Mouse (Mus musculus) kidney, embryonic 14.5 days (tissue): ENCODE data around the gene Acer2. TPM values are rescaled to one million over a fixed set of nuclear protein-coding genes. Genes with fewer than 3 reads are reported as not detected.
"Not testable (repeated sequence)": the region's sequence is repeated elsewhere in the genome, so short reads cannot be mapped to it uniquely, and the experiment has no call there.

Experiments used
- ATAC-seq: fragments of 200-750 bp; cut with Nextera tagmentation; 2 replicates; pipeline ENCODE4 v1.8.0; 2017; ENCODE audit warnings: moderate number of reproducible peaks, mild to moderate bottlenecking, moderate TSS enrichment, moderate library complexity; ENCODE audit not compliant: low FRiP score, low TSS enrichment
- H3K27ac ChIP-seq: fragments of 300-500 bp; sonication (generic); 2 replicates; pipeline ENCODE4 v1.5.1; 2014; ENCODE audit warnings: low read depth, mild to moderate bottlenecking, low read length, moderate library complexity, mixed read lengths
- H3K27me3 ChIP-seq: fragments of 300-500 bp; sonication (generic); 2 replicates; pipeline ENCODE4 v1.6.1; 2014; ENCODE audit warnings: mild to moderate bottlenecking, low read length; ENCODE audit not compliant: control insufficient read depth, insufficient read depth
- H3K36me3 ChIP-seq: fragments of 300-500 bp; sonication (generic); 2 replicates; pipeline ENCODE4 v1.6.1; 2014; ENCODE audit warnings: low read length, mixed read lengths; ENCODE audit not compliant: control insufficient read depth, insufficient read depth
- H3K4me1 ChIP-seq: fragments of 300-500 bp; sonication (generic); 2 replicates; pipeline ENCODE4 v1.6.1; 2014; ENCODE audit warnings: low read length, mixed read lengths; ENCODE audit not compliant: control insufficient read depth, insufficient read depth
- H3K4me2 ChIP-seq: fragments of 300-500 bp; sonication (generic); replicated peaks from 2 replicates; pipeline ENCODE4 v1.6.1; 2014; ENCODE audit warnings: low read depth, mild to moderate bottlenecking, low read length
- H3K4me3 ChIP-seq: fragments of 300-500 bp; sonication (generic); 2 replicates; pipeline ENCODE4 v1.5.1; 2014; ENCODE audit warnings: mild to moderate bottlenecking, low read length
- H3K9ac ChIP-seq: fragments of 300-500 bp; sonication (generic); 2 replicates; pipeline ENCODE4 v1.6.1; 2014; ENCODE audit warnings: low read depth, mild to moderate bottlenecking, low read length, moderate library complexity
- H3K9me3 ChIP-seq: fragments of 300-500 bp; sonication (generic); 2 replicates; pipeline ENCODE4 v1.6.1; 2016; ENCODE audit warnings: low read length; ENCODE audit not compliant: control insufficient read depth
- WGBS: fragments of 180-500 bp; shearing (Covaris S2); extraction: QIAGEN DNeasy Blood & Tissue Kit; methylation state at CpG from one replicate; pipeline ENCODE4 v1.1.7; 2014; 5-methylcytosine and 5-hydroxymethylcytosine counted together
- polyA plus RNA-seq: library from polyadenylated mRNA; unstranded; fragments of >200 nt; fragmentation: Nextera tagmentation; extraction: Ambion mirVana; gene quantifications from 2 replicates; pipeline ENCODE4 v1.2.1, GENCODE M21; 2014

Acer2 gene
- 35.9 and 38.5 TPM in 2 replicates for polyA plus RNA-seq

DNA sequence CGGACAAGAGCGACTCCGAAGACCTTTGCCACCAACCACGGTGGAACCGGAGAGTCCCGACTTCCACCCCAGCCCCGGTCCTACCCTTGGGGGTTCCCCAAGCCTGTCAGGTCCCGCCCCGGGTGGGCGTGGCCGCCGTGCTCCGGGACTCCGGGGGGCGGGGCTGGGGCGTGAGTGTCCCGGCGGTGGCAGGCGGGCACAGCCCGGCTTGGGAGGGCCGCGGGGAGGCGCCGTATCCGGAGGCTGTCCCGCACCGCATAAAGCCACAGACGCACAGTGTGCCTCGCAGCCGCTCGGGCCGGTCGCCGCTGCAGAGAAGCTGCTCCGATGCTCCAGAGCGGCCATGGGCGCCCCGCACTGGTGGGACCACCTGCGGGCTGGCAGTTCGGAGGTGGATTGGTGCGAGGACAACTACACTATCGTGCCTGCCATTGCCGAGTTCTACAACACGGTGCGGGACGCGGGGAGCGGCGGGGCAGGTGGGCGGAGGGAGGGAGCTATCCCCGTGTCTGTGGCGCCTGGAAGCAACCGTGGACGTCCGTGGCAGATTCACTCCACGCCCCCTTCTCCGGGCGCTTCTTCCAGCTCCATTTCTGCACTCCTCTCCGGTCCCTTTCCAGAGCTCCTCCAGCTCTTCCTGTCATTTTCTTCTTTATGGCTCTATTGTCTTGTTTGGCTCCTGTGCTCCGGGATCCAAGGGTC, at the start of gene Acer2:
Gene Acer2, plus strand, starts transcription at position 251 of the 702 bp plus-strand sequence.
- Histone ChIP-seq H3K4me2 (peak within 1 kb of the TSS; percentile 94), H3K4me1 (0 out of 2 replicates have a peak, but pooled peaks cover 10% of the 10 kb centered on the region), H3K27me3 (peaks cover 7% of the 10 kb centered on the region; the same call in 1 of the 2 replicates), H3K9ac (peak within 1 kb of the TSS; percentile 66), H3K27ac (no peak within 1 kb of the TSS), H3K36me3 (no peaks in the 10 kb centered on the region), H3K4me3 (peak within 1 kb of the TSS; percentile 71), H3K9me3 (no peaks in the 10 kb centered on the region)
- peak; percentile 92 for ATAC-seq
- WGBS, result under 1% methylated on average over 57 of the region's 60 CpGs

- Histone ChIP-seq H3K4me1 (no peaks in the 10 kb centered on the region), H3K27me3 (no peaks in the 10 kb centered on the region), H3K36me3 (peaks cover 57% of the 10 kb centered on the region), H3K4me2 (no peak overlapping the region), H3K9ac (no peak overlapping the region), H3K9me3 (no peaks in the 10 kb centered on the region), H3K4me3 (no peak overlapping the region), H3K27ac (no peak overlapping the region)
- WGBS, result 96% methylated on average over 7 of the region's 7 CpGs
- no peak for ATAC-seq
Observed at GRCm38 (mm10) chr4:86825143-86825542, 49.1 kb upstream of the Acer2 start.

DNA sequence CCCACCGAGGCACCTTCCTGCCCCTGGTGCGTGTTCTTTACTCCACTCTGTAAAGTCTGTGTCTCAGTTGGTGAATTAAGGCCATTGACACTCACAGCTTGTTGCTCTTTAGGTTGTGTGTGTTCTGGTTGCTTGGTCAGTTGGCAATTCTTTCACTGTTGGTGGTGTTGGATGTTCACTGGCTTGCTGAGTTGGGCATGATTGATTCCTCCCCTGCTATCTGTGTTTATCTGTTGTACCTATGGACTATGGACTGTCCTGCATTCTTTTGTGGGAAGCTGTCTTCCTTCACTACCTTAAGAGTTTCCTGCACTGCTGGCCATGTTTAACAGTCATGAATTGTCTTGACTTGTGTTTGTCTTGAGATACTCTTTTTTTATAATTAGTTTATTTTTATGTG, 42.3 kb upstream of the Acer2 start:
- Histone ChIP-seq H3K9ac (no peak overlapping the region), H3K36me3 (peaks cover 50% of the 10 kb centered on the region), H3K27me3 (no peaks in the 10 kb centered on the region), H3K4me1 (no peaks in the 10 kb centered on the region), H3K4me2 (no peak overlapping the region), H3K9me3 (no peaks in the 10 kb centered on the region), H3K27ac (no peak overlapping the region), H3K4me3 (no peak overlapping the region)
- no peak for ATAC-seq
- WGBS, result 97% methylated on average over 2 of the region's 2 CpGs

- WGBS, result 97% methylated on average over 2 of the region's 2 CpGs
- H3K27me3 ChIP-seq, H3K4me1 ChIP-seq, H3K27ac ChIP-seq, H3K4me3 ChIP-seq, H3K9me3 ChIP-seq, H3K4me2 ChIP-seq, H3K9ac ChIP-seq, ATAC-seq: not testable (repeated sequence)
- H3K36me3 ChIP-seq, result peaks cover 55% of the 10 kb centered on the region
Observed at GRCm38 (mm10) chr4:86841141-86841540, 33.1 kb upstream of the Acer2 start.

- no peak overlapping the region for H3K27ac ChIP-seq
- no peaks in the 10 kb centered on the region for H3K27me3 ChIP-seq
- H3K9ac ChIP-seq, result no peak overlapping the region
- H3K9me3 ChIP-seq, result no peaks in the 10 kb centered on the region
- WGBS, result 97% methylated on average over 3 of the region's 3 CpGs
- peaks cover 49% of the 10 kb centered on the region for H3K36me3 ChIP-seq
- H3K4me2 ChIP-seq, result no peak overlapping the region
- ATAC-seq, result no peak
- H3K4me3 ChIP-seq, result no peak overlapping the region
- no peaks in the 10 kb centered on the region for H3K4me1 ChIP-seq
Observed at GRCm38 (mm10) chr4:86845384-86845783, 28.8 kb upstream of the Acer2 start.

GRCm38 (mm10) chr4:86847246-86847645, 26.9 kb upstream of the Acer2 start:
- no peak overlapping the region for H3K27ac ChIP-seq
- no peak for ATAC-seq
- H3K36me3 ChIP-seq, result peaks cover 46% of the 10 kb centered on the region
- no peak overlapping the region for H3K4me3 ChIP-seq
- no peaks in the 10 kb centered on the region for H3K9me3 ChIP-seq
- no peaks in the 10 kb centered on the region for H3K27me3 ChIP-seq
- no peak overlapping the region for H3K9ac ChIP-seq
- no peaks in the 10 kb centered on the region for H3K4me1 ChIP-seq
- no peak overlapping the region for H3K4me2 ChIP-seq
- WGBS, result 91% methylated on average over 2 of the region's 2 CpGs

GRCm38 (mm10) chr4:86851331-86851730, 22.9 kb upstream of the Acer2 start:
- no peak overlapping the region for H3K9ac ChIP-seq
- ATAC-seq, result 0 out of 2 replicates have a peak, but pooled peaks have one; percentile 36
- H3K36me3 ChIP-seq, result peaks cover 54% of the 10 kb centered on the region
- H3K27ac ChIP-seq, result no peak overlapping the region
- H3K9me3 ChIP-seq, result no peaks in the 10 kb centered on the region
- H3K27me3 ChIP-seq, result no peaks in the 10 kb centered on the region
- H3K4me1 ChIP-seq, result 0 out of 2 replicates have a peak, but pooled peaks cover 7% of the 10 kb centered on the region
- WGBS, result 85% methylated on average over 2 of the region's 2 CpGs
- no peak overlapping the region for H3K4me2 ChIP-seq
- H3K4me3 ChIP-seq, result no peak overlapping the region

DNA sequence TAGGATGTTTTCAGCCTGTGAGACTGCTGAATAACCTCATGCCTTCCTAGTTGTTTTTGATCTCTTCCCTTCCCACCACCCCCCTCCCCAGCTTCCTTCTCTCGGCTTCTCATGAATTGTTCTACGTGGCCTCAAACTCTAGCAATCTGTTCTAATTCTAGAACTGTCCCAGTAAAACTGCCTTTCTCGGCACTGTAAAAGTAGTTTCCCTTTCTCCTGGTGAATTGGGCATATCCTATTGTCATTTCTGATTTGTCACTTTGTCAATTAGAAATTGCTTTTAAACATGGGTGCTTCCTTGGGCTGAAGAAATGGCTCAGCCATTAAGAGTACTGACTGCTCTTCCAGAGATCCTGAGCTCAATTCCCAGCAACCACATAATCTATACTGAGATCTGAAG, 22.2 kb upstream of the Acer2 start:
- 63% methylated on average over 3 of the region's 3 CpGs for WGBS
- Histone ChIP-seq H3K27me3 (no peaks in the 10 kb centered on the region), H3K9ac (no peak overlapping the region), H3K27ac (no peak overlapping the region), H3K9me3 (no peaks in the 10 kb centered on the region), H3K4me1 (0 out of 2 replicates have a peak, but pooled peaks cover 7% of the 10 kb centered on the region), H3K4me3 (no peak overlapping the region), H3K4me2 (no peak overlapping the region), H3K36me3 (peaks cover 50% of the 10 kb centered on the region)
- no peak for ATAC-seq

GRCm38 (mm10) chr4:86852813-86853590, 21.2 kb upstream of the Acer2 start:
- no peaks in the 10 kb centered on the region for H3K9me3 ChIP-seq
- 0 out of 2 replicates have a peak, but pooled peaks cover 7% of the 10 kb centered on the region for H3K4me1 ChIP-seq
- no peak overlapping the region for H3K27ac ChIP-seq
- no peak overlapping the region for H3K4me3 ChIP-seq
- no peaks in the 10 kb centered on the region for H3K27me3 ChIP-seq
- ATAC-seq, result no peak
- WGBS, result 91% methylated on average over 4 of the region's 4 CpGs
- H3K9ac ChIP-seq, result no peak overlapping the region
- peaks cover 46% of the 10 kb centered on the region for H3K36me3 ChIP-seq
- no peak overlapping the region for H3K4me2 ChIP-seq
